Mouse (Mus musculus) thymus, adult 2 months (tissue): Measurements from ENCODE around the gene Tspan5.

Source experiments
- CTCF ChIP-seq: fragments of 200-500 bp; IDR thresholded peaks from 2 replicates; pipeline ENCODE4 v1.5.1; 2012; ENCODE audit warnings: mild to moderate bottlenecking, control low read depth, low read length, moderate library complexity, borderline replicate concordance; ENCODE audit not compliant: control insufficient read depth, poor library complexity, insufficient read depth; ENCODE audit errors: extremely low read depth
- POLR2A ChIP-seq: fragments of 200-500 bp; IDR thresholded peaks from 2 replicates; pipeline ENCODE4 v1.6.1; 2012; ENCODE audit warnings: mild to moderate bottlenecking, low read length, control low read depth, moderate library complexity; ENCODE audit not compliant: control insufficient read depth, poor library complexity, insufficient read depth; ENCODE audit errors: extremely low read depth

- TF ChIP-seq POLR2A = no peak
- TF ChIP-seq CTCF = no peak
Measured at GRCm38 (mm10) chr3:138713141-138713540, 28.9 kb upstream of the Tspan5 start.
